Mouse (Mus musculus) bone marrow, adult 2 months (tissue): ENCODE data around the gene Rassf5. TPM values are rescaled to one million over a fixed set of nuclear protein-coding genes. Genes with fewer than 3 reads are reported as not detected.

ENCODE experiments used
- H3K27ac ChIP-seq: fragments of 200-500 bp; 2 replicates; pipeline ENCODE4 v1.5.1; 2012; ENCODE audit warnings: low read depth, mild to moderate bottlenecking, control low read depth, inconsistent platforms, low read length; ENCODE audit not compliant: control insufficient read depth, poor library complexity, insufficient read depth
- H3K4me1 ChIP-seq: fragments of 200-500 bp; 2 replicates; pipeline ENCODE4 v1.6.1; 2011; ENCODE audit warnings: low read length; ENCODE audit not compliant: control insufficient read depth, insufficient read depth
- H3K4me3 ChIP-seq: fragments of 200-500 bp; replicated peaks from 2 replicates; pipeline ENCODE3; 2011; ENCODE audit warnings: mild to moderate bottlenecking, low read depth, low read length, control low read depth; ENCODE audit not compliant: control insufficient read depth
- CTCF ChIP-seq: fragments of 200-500 bp; IDR thresholded peaks from 2 replicates; pipeline ENCODE4 v1.5.1; 2011; ENCODE audit warnings: low read length, control low read depth; ENCODE audit not compliant: control insufficient read depth, insufficient read depth
- POLR2A ChIP-seq: fragments of 200-500 bp; IDR thresholded peaks from 2 replicates; pipeline ENCODE4 v1.6.1; 2011; ENCODE audit warnings: low read depth, mild to moderate bottlenecking, control low read depth, low read length, borderline replicate concordance; ENCODE audit not compliant: control insufficient read depth
- WGBS: fragments of 180-500 bp; shearing (Covaris S2); methylation state at CpG from one replicate; pipeline ENCODE4 v1.1.7; 2018; 5-methylcytosine and 5-hydroxymethylcytosine counted together
- polyA plus RNA-seq: library from polyadenylated mRNA; stranded (reverse); fragments of >200 nt; gene quantifications from 2 replicates; pipeline ENCODE4 v1.2.4, GENCODE M21; 2011; ENCODE audit warnings: low replicate concordance; ENCODE audit not compliant: missing spikeins, insufficient read depth, insufficient read length

Rassf5 gene
- polyA plus RNA-seq, 1 experiment, result 21.8 TPM

DNA sequence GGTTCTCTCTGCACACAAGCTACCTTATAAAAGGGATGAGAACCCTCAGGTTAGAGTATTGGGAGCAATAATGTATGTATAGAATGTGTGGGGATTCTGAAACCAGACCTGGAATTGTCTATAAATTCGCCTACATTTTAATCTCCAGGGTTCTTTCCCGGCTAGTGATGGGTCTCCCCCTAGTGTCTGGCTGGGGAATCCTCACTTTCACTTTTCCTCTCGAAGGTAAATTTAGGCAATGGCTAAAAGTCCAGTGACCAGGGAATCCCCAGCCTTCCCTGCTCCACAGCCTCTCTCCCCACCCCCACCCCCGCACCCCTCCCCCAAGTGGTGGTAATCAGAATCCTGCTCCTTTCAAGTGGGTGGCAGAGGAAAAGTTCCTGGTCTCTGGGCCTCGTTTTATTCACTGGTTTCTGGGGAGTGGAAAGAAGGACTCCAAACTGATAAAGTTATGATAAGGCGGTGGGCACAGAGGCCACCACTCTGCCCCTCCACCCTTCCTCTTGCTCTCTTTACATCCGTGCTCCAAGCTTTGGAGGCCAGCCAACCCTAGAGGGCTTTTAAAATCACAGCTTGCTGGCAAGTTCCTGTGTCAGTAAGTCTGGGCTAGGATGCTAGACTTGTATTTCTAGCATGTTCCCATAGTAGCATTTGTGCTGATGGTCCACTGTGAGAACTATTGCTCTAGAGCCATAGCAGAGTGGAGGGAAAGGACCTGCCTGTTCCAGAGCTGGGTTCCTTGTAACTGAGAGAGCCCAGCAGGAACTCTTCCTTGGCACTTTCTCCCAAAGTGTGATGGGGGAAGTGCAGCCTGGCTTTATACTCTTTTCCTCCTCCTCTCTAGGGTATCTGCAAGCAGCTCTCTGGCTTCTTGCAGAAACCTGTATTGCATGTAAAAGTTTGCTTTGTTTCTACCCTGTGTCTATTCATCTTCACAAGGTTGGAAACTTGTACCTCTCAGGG, 1.7 kb upstream of the Rassf5 start:
- H3K4me3 ChIP-seq, result no peak overlapping the region
- no peaks in the 10 kb centered on the region; the same call in 1 of the 2 replicates for H3K4me1 ChIP-seq
- no peak overlapping the region for H3K27ac ChIP-seq
- WGBS, result 7% methylated on average over 7 of the region's 7 CpGs
- TF ChIP-seq POLR2A, result no peak
- TF ChIP-seq CTCF, result 0 out of 2 replicates have a peak, but pooled peaks have one; percentile 21

DNA sequence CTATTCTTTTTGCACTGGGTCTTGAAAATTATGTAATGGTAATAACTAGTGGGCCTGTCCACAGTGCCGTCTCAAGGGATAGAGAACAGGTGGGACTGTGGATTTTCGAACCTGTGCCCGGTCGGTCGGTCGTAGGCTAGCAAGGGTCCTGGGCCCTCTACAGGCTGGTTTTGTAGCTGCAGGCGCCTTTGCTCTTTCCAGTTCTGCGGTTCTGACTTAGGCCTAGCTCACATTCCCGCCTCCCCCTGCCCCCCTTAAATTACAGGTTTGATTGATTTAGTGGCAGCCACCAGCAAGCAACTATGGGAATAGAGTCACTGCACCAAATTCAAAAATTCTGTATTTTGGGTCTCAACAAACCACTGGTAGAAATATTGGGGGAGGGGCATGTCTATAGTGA, 868 bp upstream of the Rassf5 start:
- Histone ChIP-seq H3K4me1 (no peaks in the 10 kb centered on the region; the same call in 1 of the 2 replicates), H3K4me3 (no peak overlapping the region), H3K27ac (no peak overlapping the region)
- 3% methylated on average over 9 of the region's 9 CpGs for WGBS
- TF ChIP-seq POLR2A (no peak), CTCF (peak; percentile 44)

DNA sequence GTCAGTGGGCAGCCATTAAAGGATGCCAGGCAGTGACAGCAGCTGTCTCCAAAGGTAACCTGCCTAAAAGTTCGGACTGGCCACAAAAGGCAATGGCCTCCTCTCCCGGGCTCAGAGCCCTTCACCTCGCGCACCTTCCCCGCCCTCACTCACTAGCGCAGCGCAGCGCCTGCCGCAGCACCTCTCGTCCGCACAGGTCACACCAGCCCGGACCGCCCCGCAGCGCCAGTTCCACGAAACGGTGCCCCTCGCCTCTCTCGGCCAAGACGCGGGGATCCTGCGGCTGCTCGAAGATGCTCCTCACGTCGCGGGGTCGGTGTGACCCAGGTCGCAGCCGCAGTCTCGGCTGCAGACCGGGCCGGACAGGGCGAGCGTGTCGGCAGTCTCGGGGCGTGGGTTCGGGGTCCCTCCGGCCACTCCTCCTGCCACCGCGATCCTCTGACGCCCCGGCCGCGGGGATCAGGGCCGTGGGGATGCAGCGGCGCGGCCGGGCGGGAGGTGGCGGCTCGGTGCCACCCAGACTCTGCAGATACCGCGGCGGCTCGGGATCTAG, 446 bp downstream of the Rassf5 start:
- H3K27ac ChIP-seq, result no peak overlapping the region; the same call in 1 of the 2 replicates
- WGBS, result 4% methylated on average over 57 of the region's 57 CpGs
- no peak; the same call in 1 of the 2 replicates for TF ChIP-seq POLR2A
- no peak for TF ChIP-seq CTCF
- no peaks in the 10 kb centered on the region; the same call in 1 of the 2 replicates for H3K4me1 ChIP-seq
- H3K4me3 ChIP-seq, result peak overlapping the region; percentile 54

DNA sequence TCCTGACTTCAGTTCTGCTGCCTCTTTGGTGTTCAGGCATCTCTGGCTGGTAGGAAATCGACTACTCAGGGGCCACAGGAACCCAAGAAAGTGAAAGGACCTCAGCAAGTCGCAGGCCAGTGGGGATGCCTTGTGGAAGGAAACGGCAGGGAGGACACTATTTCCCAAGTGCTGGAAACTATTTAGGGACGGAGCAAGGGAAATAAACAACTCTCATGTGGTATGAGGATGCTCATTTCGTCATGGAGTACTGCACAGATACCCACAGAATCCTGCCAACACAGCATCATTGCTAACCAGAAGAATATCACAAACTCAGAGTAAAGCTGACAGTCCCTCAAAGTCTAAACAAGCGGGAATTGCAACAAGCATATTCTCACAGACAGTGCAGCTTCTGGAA, 2.1 kb downstream of the Rassf5 start:
- peaks cover 4% of the 10 kb centered on the region; the same call in 1 of the 2 replicates for H3K4me1 ChIP-seq
- TF ChIP-seq CTCF (no peak), POLR2A (no peak)
- H3K4me3 ChIP-seq, result no peak overlapping the region
- WGBS, result 36% methylated on average over 6 of the region's 6 CpGs
- H3K27ac ChIP-seq, result no peak overlapping the region

DNA sequence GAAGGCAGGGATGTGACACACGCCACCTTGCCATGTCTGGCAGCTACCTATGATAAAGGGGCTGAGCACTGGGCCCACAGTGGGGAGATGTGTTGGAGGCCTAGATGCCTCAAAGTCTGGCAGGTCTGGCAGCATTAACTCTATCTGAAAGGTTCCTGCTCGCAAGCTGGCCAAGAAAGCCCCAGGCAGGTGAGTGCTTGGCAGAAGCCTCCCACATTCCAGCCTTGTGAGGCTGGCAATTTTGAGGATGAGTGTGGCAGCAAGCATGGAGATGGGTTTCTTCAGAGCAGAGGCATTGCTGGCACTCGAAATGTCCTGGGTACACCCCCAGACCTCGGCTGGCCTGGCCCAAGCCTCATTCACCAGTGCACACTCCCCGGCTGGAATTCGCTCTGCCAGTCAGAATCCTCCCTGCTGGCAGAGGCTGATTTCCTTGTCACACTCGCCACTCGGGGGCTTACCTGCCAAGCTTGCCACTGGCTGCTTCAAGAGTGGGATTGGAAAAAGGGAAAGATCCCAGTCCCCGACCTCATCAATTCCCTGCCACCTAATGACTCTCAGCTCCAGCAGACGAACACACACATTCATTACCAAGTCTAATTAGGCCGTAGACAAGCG, 5.4 kb downstream of the Rassf5 start:
- no peak for TF ChIP-seq CTCF
- no peak for TF ChIP-seq POLR2A
- Histone ChIP-seq H3K27ac (no peak overlapping the region), H3K4me3 (no peak overlapping the region), H3K4me1 (peaks cover 4% of the 10 kb centered on the region; the same call in 1 of the 2 replicates)
- 82% methylated on average over 12 of the region's 12 CpGs for WGBS

DNA sequence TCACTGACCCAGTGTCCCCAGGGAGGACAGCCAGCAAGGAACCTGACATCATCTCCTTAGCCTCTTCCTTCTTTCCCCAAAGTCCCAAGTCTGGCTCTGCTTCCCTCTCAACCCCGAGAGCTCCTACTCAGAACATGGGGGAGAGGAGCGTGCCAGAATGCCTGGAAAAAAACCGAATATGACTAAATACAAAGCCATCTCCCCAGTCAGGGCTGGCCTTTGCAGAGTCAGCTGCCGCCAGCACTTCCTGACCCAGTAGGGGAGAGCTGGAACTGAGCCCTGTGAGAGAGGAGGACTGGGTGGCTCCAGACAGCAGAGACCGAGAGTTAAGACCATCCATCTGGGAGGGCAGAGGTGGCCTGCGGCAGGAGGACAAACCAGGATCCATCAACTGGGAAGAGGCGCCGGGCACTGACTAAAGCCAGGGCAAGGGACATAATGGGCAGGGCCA, 6.1 kb downstream of the Rassf5 start:
- Histone ChIP-seq H3K4me3 (no peak overlapping the region), H3K27ac (no peak overlapping the region), H3K4me1 (peaks cover 4% of the 10 kb centered on the region; the same call in 1 of the 2 replicates)
- TF ChIP-seq POLR2A (no peak), CTCF (no peak)
- WGBS, result 62% methylated on average over 8 of the region's 8 CpGs

DNA sequence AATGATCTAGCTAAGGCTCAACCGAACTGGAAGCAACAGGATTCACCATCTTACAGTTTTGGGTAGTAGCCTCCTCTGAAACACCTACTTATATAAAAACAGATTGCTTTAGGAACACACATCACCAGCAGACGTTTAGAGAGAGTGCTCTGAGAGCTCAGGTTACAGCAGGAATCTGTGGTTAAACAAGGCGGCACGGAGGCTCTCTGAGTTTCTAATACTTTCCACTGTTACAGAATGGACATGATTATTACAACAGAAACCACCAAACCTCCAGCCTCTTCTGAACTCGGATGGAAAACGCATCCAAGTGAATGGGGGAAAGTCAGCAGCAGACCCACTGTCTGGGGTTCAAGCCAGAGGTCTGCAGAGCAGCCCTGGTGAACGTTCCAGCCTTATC, 9.0 kb downstream of the Rassf5 start:
- 42% methylated on average over 7 of the region's 7 CpGs for WGBS
- no peak overlapping the region for H3K27ac ChIP-seq
- H3K4me1 ChIP-seq, result peaks cover 4% of the 10 kb centered on the region; the same call in 1 of the 2 replicates
- TF ChIP-seq POLR2A, result no peak
- no peak for TF ChIP-seq CTCF
- H3K4me3 ChIP-seq, result no peak overlapping the region

DNA sequence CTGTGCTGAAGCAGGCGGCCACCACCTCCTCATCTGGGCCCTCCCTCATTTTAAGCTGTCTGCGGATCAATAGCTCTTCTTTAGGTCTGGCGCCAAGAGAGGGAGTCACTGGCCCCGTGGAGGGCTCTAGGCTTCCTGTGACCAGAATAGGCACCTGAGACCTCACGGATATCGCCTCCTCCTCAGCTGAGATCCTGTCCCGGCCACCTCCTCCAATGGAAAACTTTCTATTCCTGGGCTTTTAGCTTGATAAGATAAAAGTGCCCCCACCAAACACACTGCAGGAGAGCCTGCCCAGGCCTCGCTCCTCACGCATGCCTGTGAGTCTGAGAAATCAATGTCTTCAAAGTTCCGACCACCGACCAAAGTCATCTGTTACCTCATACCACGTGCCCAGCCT, 11.5 kb downstream of the Rassf5 start:
- Histone ChIP-seq H3K4me3 (no peak overlapping the region), H3K27ac (no peak overlapping the region), H3K4me1 (peaks cover 3% of the 10 kb centered on the region; the same call in 1 of the 2 replicates)
- TF ChIP-seq POLR2A, result no peak
- no peak for TF ChIP-seq CTCF
- 80% methylated on average over 12 of the region's 12 CpGs for WGBS
